Mouse (Mus musculus) heart, embryonic 12.5 days (tissue): Measurements from ENCODE around the gene Agps. TPM values are rescaled to one million over a fixed set of nuclear protein-coding genes. Genes with fewer than 3 reads are reported as not detected.

Source experiments
- polyA plus RNA-seq: library from polyadenylated mRNA; unstranded; fragments of >200 nt; fragmentation: Nextera tagmentation; extraction: Ambion mirVana; gene quantifications from 2 replicates; pipeline ENCODE4 v1.2.1, GENCODE M21; 2016

The Agps gene
- polyA plus RNA-seq, 1 experiment from 2014 or later: 40.3 TPM

Other genes starting within 250 kb of the Agps start
- gene Hnrnpa3, start 172.9 kb upstream of the Agps start, polyA plus RNA-seq: 221 and 233 TPM in 2 replicates
- gene Nfe2l2, start 127.5 kb upstream of the Agps start, polyA plus RNA-seq: 47.9 and 48.8 TPM in 2 replicates
- gene Ttc30b, start 106.4 kb downstream of the Agps start, polyA plus RNA-seq: 9.7 and 10.7 TPM in 2 replicates
- 0.72 and 1.5 TPM in 2 replicates for gene Ttc30a2, start 146.0 kb downstream of the Agps start, polyA plus RNA-seq
- gene Ttc30a1, start 149.8 kb downstream of the Agps start, polyA plus RNA-seq: 6.1 and 6.7 TPM in 2 replicates